Mouse (Mus musculus) forebrain, embryonic 13.5 days (tissue): ENCODE data around the gene Ccdc15. TPM values are rescaled to one million over a fixed set of nuclear protein-coding genes. Genes with fewer than 3 reads are reported as not detected.
A peak's percentile ranks its signal among the peaks of the same experiment; 100 is the strongest.
"Not testable (repeated sequence)": the region's sequence is repeated elsewhere in the genome, so short reads cannot be mapped to it uniquely, and the experiment has no call there.

Experiments used
- ATAC-seq: fragments of 200-750 bp; cut with Nextera tagmentation; 2 replicates; pipeline ENCODE4 v1.8.0; 2017
- H3K27ac ChIP-seq: fragments of 300-500 bp; sonication (generic); 2 replicates; pipeline ENCODE4 v1.5.1; 2015; ENCODE audit warnings: inconsistent platforms, mild to moderate bottlenecking, moderate library complexity
- H3K27me3 ChIP-seq: fragments of 300-500 bp; sonication (generic); 2 replicates; pipeline ENCODE4 v1.6.1; 2015; ENCODE audit warnings: mild to moderate bottlenecking, inconsistent platforms
- H3K36me3 ChIP-seq: fragments of 300-500 bp; sonication (generic); 2 replicates; pipeline ENCODE4 v1.6.1; 2015; ENCODE audit warnings: mild to moderate bottlenecking, inconsistent platforms; ENCODE audit not compliant: poor library complexity, severe bottlenecking
- H3K4me1 ChIP-seq: fragments of 300-500 bp; sonication (generic); 2 replicates; pipeline ENCODE4 v1.6.1; 2015; ENCODE audit warnings: inconsistent platforms
- H3K4me2 ChIP-seq: fragments of 300-500 bp; sonication (generic); 2 replicates; pipeline ENCODE4 v1.6.1; 2015; ENCODE audit warnings: inconsistent platforms, mild to moderate bottlenecking, moderate library complexity
- H3K4me3 ChIP-seq: fragments of 300-500 bp; sonication (generic); 2 replicates; pipeline ENCODE4 v1.5.1; 2015; ENCODE audit warnings: mild to moderate bottlenecking, inconsistent platforms
- H3K9ac ChIP-seq: fragments of 300-500 bp; sonication (generic); 2 replicates; pipeline ENCODE4 v1.6.1; 2015; ENCODE audit warnings: mild to moderate bottlenecking, inconsistent platforms
- H3K9me3 ChIP-seq: fragments of 300-500 bp; sonication (generic); replicated peaks from 2 replicates; pipeline ENCODE4 v1.6.1; 2016; ENCODE audit warnings: inconsistent platforms
- WGBS: fragments of 180-500 bp; shearing (Covaris S2); methylation state at CpG from one replicate; pipeline ENCODE4 v1.1.7; 2015; 5-methylcytosine and 5-hydroxymethylcytosine counted together
- polyA plus RNA-seq: library from polyadenylated mRNA; unstranded; fragments of >200 nt; fragmentation: Nextera tagmentation; extraction: Ambion mirVana; gene quantifications from 2 replicates; pipeline ENCODE4 v1.2.1, GENCODE M21; 2015

Gene Ccdc15
- polyA plus RNA-seq, 1 experiment from 2014 or later = 9.5 TPM

DNA sequence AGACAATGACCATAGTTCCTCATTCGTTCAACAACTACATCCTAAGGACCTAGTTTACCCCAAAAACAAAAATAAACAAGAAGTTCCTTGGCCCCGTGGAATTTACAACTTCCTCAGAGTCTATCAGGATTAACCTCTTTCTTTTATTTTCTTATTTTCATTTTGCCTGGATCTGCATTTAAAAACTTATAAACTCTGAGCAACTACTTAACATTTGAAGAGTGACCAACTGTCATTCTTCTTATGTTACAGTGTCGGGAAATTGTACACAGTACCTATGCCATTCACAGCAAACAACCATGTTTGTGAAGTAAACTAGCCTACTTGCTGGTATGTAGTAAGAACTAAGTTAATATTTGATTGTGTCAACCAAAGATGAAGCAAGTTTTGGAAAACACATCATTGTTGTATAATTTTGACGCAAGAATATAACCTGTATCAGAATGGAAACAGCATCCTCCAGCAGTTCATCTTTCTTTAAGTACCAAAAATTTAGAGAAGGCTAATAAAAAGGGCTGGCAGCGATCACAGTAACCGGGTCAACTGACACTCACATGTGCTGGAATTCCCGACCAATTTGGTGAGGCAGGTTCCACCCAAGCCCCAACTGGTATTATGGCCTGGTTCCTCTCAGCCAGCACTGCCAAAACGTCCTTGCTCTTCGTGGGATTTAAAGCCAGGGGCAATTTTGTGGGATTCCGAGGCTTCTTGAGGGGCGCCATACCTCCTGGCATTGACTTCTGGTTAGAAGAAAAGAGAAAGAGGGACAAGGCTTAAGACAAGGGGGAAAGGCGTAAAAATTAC, 846 bp downstream of the Ccdc15 start:
- ATAC-seq = peak; percentile 1
- Histone ChIP-seq H3K27me3 (no peaks in the 10 kb centered on the region), H3K4me1 (peaks cover 14% of the 10 kb centered on the region), H3K4me3 (peak overlapping the region; percentile 77), H3K4me2 (peak overlapping the region; percentile 70), H3K27ac (peak overlapping the region; percentile 88), H3K36me3 (0 out of 2 replicates have a peak, but pooled peaks cover 6% of the 10 kb centered on the region), H3K9ac (peak overlapping the region; percentile 87), H3K9me3 (no peaks in the 10 kb centered on the region)
- 24% methylated on average over 12 of the region's 12 CpGs for WGBS

DNA sequence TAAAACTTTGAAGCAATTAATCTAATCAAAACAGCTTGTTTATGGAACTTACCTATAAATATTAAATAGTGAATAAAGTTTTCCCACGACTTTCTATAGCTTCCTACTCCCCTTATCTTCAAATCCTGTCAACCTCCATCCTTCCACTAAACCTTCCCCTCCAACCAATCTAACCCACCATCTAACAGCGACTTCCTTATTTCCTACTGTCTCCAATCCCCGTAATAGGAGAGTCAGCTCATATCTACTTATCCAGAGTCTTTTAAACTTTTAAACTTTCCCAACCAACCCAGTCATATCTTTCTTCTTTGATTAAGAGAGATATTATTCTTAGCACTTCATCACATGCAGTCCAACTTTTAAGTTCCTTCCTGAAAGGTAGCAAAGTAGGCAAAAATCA, 2.8 kb downstream of the Ccdc15 start:
- no peak for ATAC-seq
- Histone ChIP-seq H3K4me2 (no peak overlapping the region), H3K9me3 (no peaks in the 10 kb centered on the region), H3K9ac (no peak overlapping the region), H3K4me1 (peaks cover 14% of the 10 kb centered on the region), H3K27ac (no peak overlapping the region), H3K36me3 (0 out of 2 replicates have a peak, but pooled peaks cover 6% of the 10 kb centered on the region), H3K4me3 (no peak overlapping the region), H3K27me3 (no peaks in the 10 kb centered on the region)
- WGBS = 87% methylated on average over 3 of the region's 3 CpGs

DNA sequence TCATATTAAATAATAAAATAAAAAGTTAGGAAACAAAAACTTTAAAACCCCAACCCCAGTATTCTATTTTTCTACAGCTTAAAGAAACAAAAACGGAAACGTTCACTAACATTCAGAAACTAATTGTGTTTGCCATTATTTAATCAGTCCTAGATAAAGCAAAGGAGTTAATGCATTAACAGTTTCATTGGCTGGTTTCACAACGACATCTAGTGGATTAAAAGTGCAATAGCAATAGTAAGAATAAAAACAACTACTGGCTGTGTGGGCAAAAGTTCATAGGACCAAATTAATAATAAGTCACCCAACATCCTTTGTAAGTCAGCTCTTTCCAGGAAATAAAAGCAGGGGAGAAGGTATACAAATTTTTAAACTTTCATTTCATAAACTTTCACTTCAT, 18.8 kb downstream of the Ccdc15 start:
- no peaks in the 10 kb centered on the region for H3K36me3 ChIP-seq
- H3K9me3 ChIP-seq = no peaks in the 10 kb centered on the region
- WGBS = 44% methylated on average over 3 of the region's 3 CpGs
- no peaks in the 10 kb centered on the region for H3K4me1 ChIP-seq
- no peak for ATAC-seq
- H3K9ac ChIP-seq = no peak overlapping the region
- no peaks in the 10 kb centered on the region for H3K27me3 ChIP-seq
- H3K4me2 ChIP-seq = no peak overlapping the region
- H3K4me3 ChIP-seq = no peak overlapping the region
- no peak overlapping the region for H3K27ac ChIP-seq

DNA sequence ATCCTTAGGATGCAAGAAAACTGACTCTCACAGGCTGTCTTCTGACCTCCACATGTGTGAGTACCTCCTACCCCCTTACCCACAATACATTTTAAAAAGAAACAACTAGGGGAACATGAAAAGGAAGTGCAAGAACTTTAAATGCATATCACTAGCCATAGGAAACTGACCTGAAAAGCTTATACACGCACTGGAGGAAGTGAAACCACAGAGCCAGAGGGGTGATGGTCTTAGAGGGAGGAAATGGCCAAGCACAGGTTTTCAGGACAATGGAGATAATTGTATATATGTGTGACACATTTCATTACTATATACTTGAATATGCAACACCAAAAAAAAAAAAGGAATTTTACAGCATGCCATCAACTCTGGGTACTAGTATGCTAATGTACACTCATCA, 46.5 kb downstream of the Ccdc15 start:
- no peaks in the 10 kb centered on the region for H3K27me3 ChIP-seq
- H3K4me1 ChIP-seq = no peaks in the 10 kb centered on the region
- no peak overlapping the region for H3K9ac ChIP-seq
- no peaks in the 10 kb centered on the region for H3K9me3 ChIP-seq
- H3K36me3 ChIP-seq = no peaks in the 10 kb centered on the region
- H3K4me2 ChIP-seq = no peak overlapping the region
- ATAC-seq = no peak
- no peak overlapping the region for H3K27ac ChIP-seq
- 87% methylated on average over 1 of the region's 1 CpGs for WGBS
- no peak overlapping the region for H3K4me3 ChIP-seq

DNA sequence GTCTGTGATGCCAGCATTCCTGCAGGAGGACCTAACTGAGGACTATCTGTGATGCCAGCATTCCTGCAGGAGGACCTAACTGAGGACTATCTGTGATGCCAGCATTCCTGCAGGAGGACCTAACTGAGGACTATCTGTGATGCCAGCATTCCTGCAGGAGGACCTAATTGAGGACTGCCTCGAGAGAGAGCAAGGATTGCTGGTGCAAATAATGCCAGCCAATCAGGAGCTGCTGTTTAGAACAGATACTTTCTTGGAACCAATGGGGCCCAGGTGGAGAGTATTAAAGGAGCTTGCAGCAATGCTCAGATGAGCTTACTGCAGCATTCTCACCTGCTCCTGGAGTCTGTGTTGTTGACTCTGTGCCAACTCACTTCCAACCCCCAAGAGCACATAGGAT, 47.7 kb downstream of the Ccdc15 start:
- H3K4me1 ChIP-seq, H3K36me3 ChIP-seq, H3K4me2 ChIP-seq, H3K9me3 ChIP-seq, H3K9ac ChIP-seq, H3K27me3 ChIP-seq, H3K4me3 ChIP-seq, ATAC-seq, H3K27ac ChIP-seq: not testable (repeated sequence)
- WGBS = 77% methylated on average over 1 of the region's 1 CpGs

DNA sequence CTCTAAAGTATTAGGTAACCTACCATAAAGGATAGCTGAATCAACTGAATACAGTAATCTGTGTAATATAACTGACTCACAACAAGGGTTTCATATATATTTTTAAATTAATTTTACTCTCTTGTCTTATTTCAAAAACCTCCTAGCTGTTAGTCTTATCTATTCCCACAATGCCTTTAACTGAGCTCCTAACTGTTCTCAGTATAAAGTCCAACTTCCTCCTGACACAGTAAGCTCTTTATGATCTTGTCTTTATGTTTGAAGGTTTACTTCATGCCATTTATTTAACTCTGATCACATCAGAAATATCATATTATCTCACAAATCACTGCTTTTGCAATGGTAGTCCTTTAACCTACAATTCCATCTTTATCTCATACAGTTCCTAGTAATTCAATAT, 52.6 kb downstream of the Ccdc15 start:
- Histone ChIP-seq H3K9ac (no peak overlapping the region), H3K27ac (no peak overlapping the region), H3K4me1 (no peaks in the 10 kb centered on the region), H3K4me2 (no peak overlapping the region), H3K36me3 (no peaks in the 10 kb centered on the region), H3K9me3 (no peaks in the 10 kb centered on the region), H3K27me3 (no peaks in the 10 kb centered on the region), H3K4me3 (no peak overlapping the region)
- no peak for ATAC-seq

DNA sequence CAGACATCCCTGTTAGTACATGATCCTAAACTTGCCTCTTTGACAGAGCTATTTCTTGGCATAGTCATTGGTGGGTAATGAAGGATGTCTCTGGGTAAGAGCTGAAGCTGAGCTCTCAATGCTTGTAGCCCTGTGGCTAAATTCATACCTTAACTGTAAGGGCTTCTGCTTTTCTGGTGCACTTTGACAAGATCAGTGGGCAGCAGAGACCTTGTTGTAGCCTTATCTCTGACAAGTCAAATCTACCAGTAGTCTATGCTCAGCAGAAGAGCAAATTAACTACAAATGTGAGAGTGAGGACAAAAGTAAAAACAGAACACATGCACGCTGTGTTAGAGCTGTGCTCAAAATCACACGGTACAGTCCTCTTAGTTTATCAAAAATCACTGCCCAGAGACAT, 81.6 kb downstream of the Ccdc15 start:
- Histone ChIP-seq H3K4me2 (no peak overlapping the region), H3K36me3 (no peaks in the 10 kb centered on the region), H3K27ac (no peak overlapping the region), H3K4me3 (no peak overlapping the region), H3K27me3 (no peaks in the 10 kb centered on the region), H3K4me1 (no peaks in the 10 kb centered on the region), H3K9me3 (no peaks in the 10 kb centered on the region), H3K9ac (no peak overlapping the region)
- no peak for ATAC-seq
- WGBS = 96% methylated on average over 2 of the region's 2 CpGs

DNA sequence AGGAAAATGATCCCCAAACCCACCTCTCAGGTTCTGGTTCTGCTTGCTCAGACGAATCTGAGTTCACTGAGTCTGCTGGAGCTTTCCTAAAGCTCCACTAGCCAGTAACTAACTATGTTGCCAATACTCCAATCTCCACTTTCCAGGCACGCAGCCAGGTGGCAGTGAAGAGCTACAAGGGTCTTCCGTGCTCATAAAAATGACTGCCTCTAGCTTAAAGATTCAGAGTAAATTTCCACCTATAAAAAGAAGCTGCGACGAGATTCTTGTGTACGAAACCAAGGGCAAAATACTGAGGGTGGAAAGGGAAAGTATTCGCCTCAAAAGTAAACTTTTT, 92.4 kb downstream of the Ccdc15 start:
- peak; percentile 57 for ATAC-seq
- peaks cover 13% of the 10 kb centered on the region for H3K4me1 ChIP-seq
- H3K27ac ChIP-seq = no peak overlapping the region
- H3K9me3 ChIP-seq = no peaks in the 10 kb centered on the region
- WGBS = 38% methylated on average over 7 of the region's 7 CpGs
- no peak overlapping the region for H3K9ac ChIP-seq
- H3K27me3 ChIP-seq = no peaks in the 10 kb centered on the region
- H3K4me3 ChIP-seq = peak overlapping the region; percentile 37
- H3K36me3 ChIP-seq = no peaks in the 10 kb centered on the region
- H3K4me2 ChIP-seq = peak overlapping the region; percentile 75

DNA sequence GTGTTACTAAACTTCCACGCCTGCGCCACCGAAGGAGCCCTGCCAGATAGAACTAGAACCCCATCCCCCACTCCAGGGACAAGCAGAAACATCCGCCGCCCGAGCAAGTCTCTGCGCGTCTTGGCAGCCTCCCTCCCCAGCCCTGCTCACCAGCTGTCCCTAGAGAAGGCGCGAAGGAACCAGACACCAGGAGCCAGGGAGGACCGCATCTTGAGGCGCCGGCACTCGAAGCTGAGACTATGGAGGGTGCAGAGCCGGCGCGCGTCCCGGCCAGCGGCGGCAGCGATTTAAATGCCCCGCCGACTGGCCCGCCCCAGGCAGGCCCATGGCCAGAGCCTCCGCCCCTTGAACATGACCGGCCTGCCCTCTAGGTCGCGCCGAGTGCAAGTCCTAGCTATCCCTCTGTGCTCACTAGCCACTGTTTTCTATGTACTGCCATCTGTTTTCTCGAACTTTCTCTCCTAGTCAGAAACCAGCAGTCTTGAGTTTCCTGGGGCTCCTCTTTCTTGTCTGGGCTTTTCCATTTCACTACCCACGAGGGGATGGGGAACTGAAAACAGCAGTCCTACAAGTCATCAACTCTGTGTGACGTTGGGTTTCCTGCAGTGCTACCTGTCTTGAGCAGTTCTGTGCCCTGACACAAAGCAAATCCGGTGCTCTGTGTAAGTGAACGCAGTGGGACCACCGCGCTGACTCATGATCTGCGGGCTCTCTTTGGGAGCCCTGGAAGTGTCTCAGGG, 92.9 kb downstream of the Ccdc15 start, which contains the start of gene Slc37a2:
Gene Slc37a2, minus strand, starts transcription at position 590 of the 740 bp plus-strand sequence.
- 3% methylated on average over 38 of the region's 38 CpGs for WGBS
- Histone ChIP-seq H3K36me3 (no peaks in the 10 kb centered on the region), H3K4me1 (peaks cover 13% of the 10 kb centered on the region), H3K27me3 (no peaks in the 10 kb centered on the region), H3K9ac (peak within 1 kb of the TSS; percentile 61), H3K4me3 (peak within 1 kb of the TSS; percentile 37), H3K9me3 (no peaks in the 10 kb centered on the region), H3K27ac (no peak within 1 kb of the TSS), H3K4me2 (peak within 1 kb of the TSS; percentile 75)
- ATAC-seq = peak; percentile 94

DNA sequence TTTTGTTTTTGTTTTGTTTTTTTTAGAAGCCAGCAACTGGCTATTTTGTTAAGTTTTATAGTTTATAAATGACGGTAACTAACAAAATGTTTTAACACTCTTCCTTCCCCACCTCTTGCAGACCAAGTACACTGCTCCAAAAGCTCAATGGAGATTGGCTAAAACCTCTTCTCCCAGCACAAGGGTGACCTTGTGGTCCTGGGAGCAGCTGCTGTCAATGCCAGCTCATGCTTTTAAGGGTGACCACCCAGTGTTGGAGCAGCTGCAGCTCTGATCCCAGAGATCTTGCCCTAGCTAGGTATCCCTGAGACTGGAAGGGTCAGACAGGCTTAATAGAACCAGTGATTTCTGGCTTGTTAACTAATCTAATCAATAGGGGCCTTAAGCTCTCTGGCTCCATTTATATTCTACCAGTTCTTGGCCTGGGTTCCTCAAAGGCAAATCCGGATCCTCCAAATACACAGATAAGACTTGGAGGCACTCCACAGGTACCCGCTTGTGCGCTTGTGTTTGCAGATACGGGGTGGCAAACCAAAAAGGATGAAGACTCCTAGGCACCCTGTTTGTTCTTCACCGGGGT, 93.6 kb downstream of the Ccdc15 start:
- H3K27ac ChIP-seq = no peak overlapping the region
- H3K9ac ChIP-seq = no peak overlapping the region
- H3K4me1 ChIP-seq = peaks cover 13% of the 10 kb centered on the region
- peak overlapping the region; percentile 37 for H3K4me3 ChIP-seq
- no peak; the same call in 1 of the 2 replicates for ATAC-seq
- no peaks in the 10 kb centered on the region for H3K9me3 ChIP-seq
- peak overlapping the region; percentile 75 for H3K4me2 ChIP-seq
- no peaks in the 10 kb centered on the region for H3K36me3 ChIP-seq
- WGBS = 22% methylated on average over 6 of the region's 6 CpGs
- H3K27me3 ChIP-seq = no peaks in the 10 kb centered on the region

DNA sequence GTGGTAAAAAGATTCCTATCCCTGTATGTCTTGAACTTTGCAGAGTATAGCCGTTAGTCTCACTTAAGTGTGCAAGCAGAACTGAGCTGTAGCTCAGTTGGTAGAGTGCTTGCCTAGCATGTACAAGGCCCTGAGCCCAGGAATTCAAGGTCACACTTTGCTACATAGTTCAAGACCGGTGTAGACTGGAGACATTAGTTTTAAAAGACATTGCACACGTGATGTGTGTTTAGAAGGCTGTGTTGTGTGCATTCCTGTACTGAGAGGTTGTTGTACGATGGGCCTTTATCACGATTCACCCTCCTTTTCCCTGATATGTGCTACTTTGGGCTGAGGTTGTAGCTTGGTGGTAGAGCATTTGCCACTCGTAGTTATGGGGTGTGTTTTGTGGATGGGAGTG, 97.6 kb downstream of the Ccdc15 start:
- ATAC-seq = no peak
- H3K9ac ChIP-seq = no peak overlapping the region
- H3K27me3 ChIP-seq = no peaks in the 10 kb centered on the region
- no peaks in the 10 kb centered on the region for H3K36me3 ChIP-seq
- no peak overlapping the region for H3K4me3 ChIP-seq
- H3K4me1 ChIP-seq = peaks cover 29% of the 10 kb centered on the region
- H3K4me2 ChIP-seq = no peak overlapping the region
- 88% methylated on average over 6 of the region's 6 CpGs for WGBS
- H3K27ac ChIP-seq = no peak overlapping the region
- no peaks in the 10 kb centered on the region for H3K9me3 ChIP-seq

DNA sequence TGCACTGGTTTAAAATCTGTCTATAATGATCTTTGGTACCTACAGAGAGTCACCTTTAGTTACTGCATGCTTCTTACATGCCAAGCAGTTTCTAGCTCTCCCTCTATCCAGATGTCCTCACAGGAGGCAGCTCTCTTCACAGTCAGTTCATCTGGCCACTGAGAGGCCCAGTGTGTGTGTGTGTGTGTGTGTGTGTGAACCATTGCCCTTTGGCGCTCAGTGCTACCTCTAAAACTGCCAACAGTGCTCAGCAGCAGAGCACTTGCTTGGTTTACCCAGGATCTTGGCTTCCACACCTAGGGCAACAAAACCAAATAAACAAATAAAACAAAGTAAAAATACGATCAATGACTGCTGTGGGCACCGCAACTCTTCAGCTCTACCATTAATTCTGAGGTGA, 98.3 kb downstream of the Ccdc15 start:
- no peaks in the 10 kb centered on the region for H3K27me3 ChIP-seq
- H3K27ac ChIP-seq = no peak overlapping the region
- 88% methylated on average over 3 of the region's 3 CpGs for WGBS
- H3K9ac ChIP-seq = no peak overlapping the region
- H3K36me3 ChIP-seq = no peaks in the 10 kb centered on the region
- no peak overlapping the region for H3K4me2 ChIP-seq
- no peaks in the 10 kb centered on the region for H3K9me3 ChIP-seq
- no peak for ATAC-seq
- peaks cover 23% of the 10 kb centered on the region for H3K4me1 ChIP-seq
- no peak overlapping the region for H3K4me3 ChIP-seq
